Mouse (Mus musculus) hindbrain, embryonic 10.5 days (tissue): ENCODE results near the gene Qrsl1. TPM values are rescaled to one million over a fixed set of nuclear protein-coding genes. Genes with fewer than 3 reads are reported as not detected.
A peak's percentile ranks its signal among the peaks of the same experiment; 100 is the strongest.

ENCODE experiments used
- DNase-seq: peaks from one replicate; pipeline ENCODE4 v3.0.0-alpha.2; 2017; ENCODE audit warnings: low spot score
- H3K27ac ChIP-seq: fragments of 300-500 bp; sonication (generic); 2 replicates; pipeline ENCODE4 v1.5.1; 2016; ENCODE audit warnings: mild to moderate bottlenecking, moderate library complexity
- H3K27me3 ChIP-seq: fragments of 300-500 bp; sonication (generic); 2 replicates; pipeline ENCODE4 v1.6.1; 2016; ENCODE audit warnings: mild to moderate bottlenecking; ENCODE audit not compliant: poor library complexity, insufficient read depth, severe bottlenecking
- H3K36me3 ChIP-seq: fragments of 300-500 bp; sonication (generic); 2 replicates; pipeline ENCODE4 v1.6.1; 2016; ENCODE audit warnings: mild to moderate bottlenecking, moderate library complexity
- H3K4me1 ChIP-seq: fragments of 300-500 bp; sonication (generic); replicated peaks from 2 replicates; pipeline ENCODE4 v1.6.1; 2016; ENCODE audit warnings: mild to moderate bottlenecking
- H3K4me3 ChIP-seq: fragments of 300-500 bp; sonication (generic); 2 replicates; pipeline ENCODE4 v1.5.1; 2016; ENCODE audit warnings: mild to moderate bottlenecking, moderate library complexity
- H3K9me3 ChIP-seq: fragments of 300-500 bp; sonication (generic); 2 replicates; pipeline ENCODE4 v1.6.1; 2016; ENCODE audit warnings: mild to moderate bottlenecking, moderate library complexity
- WGBS: fragments of 180-500 bp; shearing (Covaris S2); methylation state at CpG from one replicate; pipeline ENCODE4 v1.1.7; 2016; 5-methylcytosine and 5-hydroxymethylcytosine counted together
- polyA plus RNA-seq: library from polyadenylated mRNA; unstranded; fragments of >200 nt; fragmentation: Nextera tagmentation; extraction: Ambion mirVana; gene quantifications from 2 replicates; pipeline ENCODE4 v1.2.1, GENCODE M21; 2016

Gene Qrsl1
- polyA plus RNA-seq, 1 experiment from 2014 or later = 24.8 TPM

- Histone ChIP-seq H3K4me3 (no peak overlapping the region), H3K36me3 (peaks cover 18% of the 10 kb centered on the region; the same call in 1 of the 2 replicates), H3K27ac (no peak overlapping the region), H3K27me3 (no peaks in the 10 kb centered on the region), H3K9me3 (no peaks in the 10 kb centered on the region), H3K4me1 (no peaks in the 10 kb centered on the region)
- WGBS = 91% methylated on average over 12 of the region's 12 CpGs
- DNase-seq = no peak
Observed at GRCm38 (mm10) chr10:43910032-43910872, 8.7 kb upstream of the Qrsl1 start.

GRCm38 (mm10) chr10:43904569-43904968 lies 3.0 kb upstream of the Qrsl1 start:
- Histone ChIP-seq H3K36me3 (no peaks in the 10 kb centered on the region), H3K9me3 (no peaks in the 10 kb centered on the region), H3K27ac (no peak overlapping the region), H3K4me3 (no peak overlapping the region), H3K4me1 (peaks cover 13% of the 10 kb centered on the region), H3K27me3 (no peaks in the 10 kb centered on the region)
- WGBS = 89% methylated on average over 1 of the region's 1 CpGs
- DNase-seq = no peak

- WGBS = 8% methylated on average over 30 of the region's 30 CpGs
- Histone ChIP-seq H3K4me3 (peak overlapping the region; percentile 83), H3K9me3 (no peaks in the 10 kb centered on the region), H3K27ac (peak overlapping the region; percentile 95), H3K36me3 (0 out of 2 replicates have a peak, but pooled peaks cover 11% of the 10 kb centered on the region), H3K27me3 (no peaks in the 10 kb centered on the region), H3K4me1 (peaks cover 13% of the 10 kb centered on the region)
- DNase-seq = no peak
Observed at GRCm38 (mm10) chr10:43900883-43901570, 518 bp downstream of the Qrsl1 start.

GRCm38 (mm10) chr10:43898276-43898675 lies 3.3 kb downstream of the Qrsl1 start:
- WGBS = 89% methylated on average over 7 of the region's 7 CpGs
- H3K27me3 ChIP-seq = no peaks in the 10 kb centered on the region

GRCm38 (mm10) chr10:43896065-43896464 lies 5.5 kb downstream of the Qrsl1 start:
- peaks cover 60% of the 10 kb centered on the region for H3K36me3 ChIP-seq
- 94% methylated on average over 8 of the region's 8 CpGs for WGBS
- no peaks in the 10 kb centered on the region for H3K9me3 ChIP-seq
- DNase-seq = no peak
- no peaks in the 10 kb centered on the region for H3K27me3 ChIP-seq
- no peak overlapping the region for H3K4me3 ChIP-seq
- 0 out of 2 replicates have a peak, but pooled peaks cover 2% of the 10 kb centered on the region for H3K4me1 ChIP-seq
- H3K27ac ChIP-seq = no peak overlapping the region

More at GRCm38 (mm10) chr10:43898276-43898675, 3.3 kb downstream of the Qrsl1 start:
- H3K4me1 ChIP-seq = peaks cover 13% of the 10 kb centered on the region
- no peak overlapping the region for H3K4me3 ChIP-seq
- DNase-seq = no peak
- no peaks in the 10 kb centered on the region for H3K9me3 ChIP-seq
- H3K36me3 ChIP-seq = peaks cover 38% of the 10 kb centered on the region
- H3K27ac ChIP-seq = no peak overlapping the region

GRCm38 (mm10) chr10:43892971-43893370 lies 8.6 kb downstream of the Qrsl1 start:
- no peaks in the 10 kb centered on the region for H3K4me1 ChIP-seq
- no peaks in the 10 kb centered on the region for H3K9me3 ChIP-seq
- no peaks in the 10 kb centered on the region for H3K27me3 ChIP-seq
- no peak for DNase-seq
- peaks cover 84% of the 10 kb centered on the region for H3K36me3 ChIP-seq
- H3K27ac ChIP-seq = no peak overlapping the region
- 95% methylated on average over 4 of the region's 4 CpGs for WGBS
- no peak overlapping the region for H3K4me3 ChIP-seq

- 93% methylated on average over 16 of the region's 16 CpGs for WGBS
- Histone ChIP-seq H3K4me1 (no peaks in the 10 kb centered on the region), H3K9me3 (no peaks in the 10 kb centered on the region), H3K27ac (no peak overlapping the region), H3K36me3 (peaks cover 89% of the 10 kb centered on the region), H3K27me3 (no peaks in the 10 kb centered on the region), H3K4me3 (no peak overlapping the region)
- DNase-seq = no peak
Observed at GRCm38 (mm10) chr10:43888976-43889375, 12.6 kb downstream of the Qrsl1 start.

- Histone ChIP-seq H3K4me1 (no peaks in the 10 kb centered on the region), H3K9me3 (no peaks in the 10 kb centered on the region), H3K27ac (no peak overlapping the region), H3K4me3 (no peak overlapping the region), H3K36me3 (peaks cover 77% of the 10 kb centered on the region), H3K27me3 (no peaks in the 10 kb centered on the region)
- 87% methylated on average over 9 of the region's 9 CpGs for WGBS
- no peak for DNase-seq
Observed at GRCm38 (mm10) chr10:43887676-43888075, 13.9 kb downstream of the Qrsl1 start.

- Histone ChIP-seq H3K27me3 (no peaks in the 10 kb centered on the region), H3K9me3 (no peaks in the 10 kb centered on the region), H3K4me1 (no peaks in the 10 kb centered on the region), H3K4me3 (no peak overlapping the region), H3K27ac (no peak overlapping the region), H3K36me3 (peaks cover 19% of the 10 kb centered on the region)
- WGBS = 91% methylated on average over 1 of the region's 1 CpGs
- no peak for DNase-seq
Observed at GRCm38 (mm10) chr10:43871458-43871857, 30.1 kb downstream of the Qrsl1 start.

GRCm38 (mm10) chr10:43870752-43871151 lies 30.8 kb downstream of the Qrsl1 start:
- Histone ChIP-seq H3K4me1 (no peaks in the 10 kb centered on the region), H3K4me3 (no peak overlapping the region), H3K27me3 (no peaks in the 10 kb centered on the region), H3K9me3 (no peaks in the 10 kb centered on the region), H3K36me3 (peaks cover 12% of the 10 kb centered on the region), H3K27ac (no peak overlapping the region)
- 73% methylated on average over 10 of the region's 10 CpGs for WGBS
- peak; percentile 44 for DNase-seq

- Histone ChIP-seq H3K27me3 (no peaks in the 10 kb centered on the region), H3K9me3 (0 out of 2 replicates have a peak, but pooled peaks cover 3% of the 10 kb centered on the region), H3K4me3 (no peak overlapping the region), H3K36me3 (no peaks in the 10 kb centered on the region), H3K4me1 (no peaks in the 10 kb centered on the region), H3K27ac (no peak overlapping the region)
- no peak for DNase-seq
- WGBS = 85% methylated on average over 3 of the region's 3 CpGs
Observed at GRCm38 (mm10) chr10:43856351-43856750, 45.2 kb downstream of the Qrsl1 start.

- no peak overlapping the region for H3K27ac ChIP-seq
- no peaks in the 10 kb centered on the region for H3K27me3 ChIP-seq
- no peak overlapping the region for H3K4me3 ChIP-seq
- 0 out of 2 replicates have a peak, but pooled peaks cover 3% of the 10 kb centered on the region for H3K9me3 ChIP-seq
- 96% methylated on average over 9 of the region's 9 CpGs for WGBS
- H3K4me1 ChIP-seq = no peaks in the 10 kb centered on the region
- no peaks in the 10 kb centered on the region for H3K36me3 ChIP-seq
- DNase-seq = no peak
Observed at GRCm38 (mm10) chr10:43855916-43856315, 45.6 kb downstream of the Qrsl1 start.

GRCm38 (mm10) chr10:43851898-43852297 lies 49.6 kb downstream of the Qrsl1 start:
- 0 out of 2 replicates have a peak, but pooled peaks cover 3% of the 10 kb centered on the region for H3K9me3 ChIP-seq
- no peak overlapping the region for H3K27ac ChIP-seq
- no peaks in the 10 kb centered on the region for H3K36me3 ChIP-seq
- 88% methylated on average over 5 of the region's 5 CpGs for WGBS
- no peak overlapping the region for H3K4me3 ChIP-seq
- no peak for DNase-seq
- no peaks in the 10 kb centered on the region for H3K4me1 ChIP-seq
- H3K27me3 ChIP-seq = no peaks in the 10 kb centered on the region
